ENCODE assay signal across 7 mouse cellular contexts in genomic region chr2:84741841-84742450, GRCm38 (mm10). TPM values are rescaled to one million over a fixed set of nuclear protein-coding genes. Genes with fewer than 3 reads are reported as not detected.
DNase-seq lines count a peak whose midpoint lies in the region; ATAC-seq lines count a peak whose summit lies in the region.

No protein-coding gene starts in this region.

- ATAC-seq in forebrain, embryonic 15.5 days (replicated peaks), result no peak
- no peak for ATAC-seq in liver, embryonic 12.5 days
- ATAC-seq in neural tube, embryonic 13.5 days (ENCODE audit: low read depth), result no peak

- peak overlapping the region; percentile 93 for H3K4me3 ChIP-seq in forebrain, embryonic 15.5 days
- H3K4me3 ChIP-seq in liver, embryonic 12.5 days, result peak overlapping the region; percentile 76
- H3K4me3 ChIP-seq in neural tube, embryonic 13.5 days, result peak overlapping the region; percentile 89

- peaks cover 57% of the 10 kb centered on the region for H3K4me1 ChIP-seq in forebrain, embryonic 15.5 days
- peaks cover 80% of the 10 kb centered on the region for H3K4me1 ChIP-seq in liver, embryonic 12.5 days
- H3K4me1 ChIP-seq in neural tube, embryonic 13.5 days (replicated peaks), result peaks cover 64% of the 10 kb centered on the region

- no peaks in the 10 kb centered on the region for H3K9me3 ChIP-seq in forebrain, embryonic 15.5 days
- H3K9me3 ChIP-seq in liver, embryonic 12.5 days (replicated peaks), result no peaks in the 10 kb centered on the region
- no peaks in the 10 kb centered on the region for H3K9me3 ChIP-seq in neural tube, embryonic 13.5 days

- H3K27me3 ChIP-seq in forebrain, embryonic 15.5 days, result no peaks in the 10 kb centered on the region
- peaks cover 19% of the 10 kb centered on the region for H3K27me3 ChIP-seq in liver, embryonic 12.5 days (replicated peaks)
- H3K27me3 ChIP-seq in neural tube, embryonic 13.5 days, result no peaks in the 10 kb centered on the region

- under 1% methylated on average over 5 of the region's 5 CpGs for WGBS in forebrain, embryonic 15.5 days
- WGBS in liver, embryonic 12.5 days (ENCODE audit: insufficient replicate concordance), result 28% methylated on average over 5 of the region's 5 CpGs
- 1% methylated on average over 5 of the region's 5 CpGs for WGBS in neural tube, embryonic 13.5 days

- H3K36me3 ChIP-seq in forebrain, embryonic 15.5 days, result peaks cover 3% of the 10 kb centered on the region; the same call in 1 of the 2 replicates
- peaks cover 47% of the 10 kb centered on the region for H3K36me3 ChIP-seq in liver, embryonic 12.5 days
- H3K36me3 ChIP-seq in neural tube, embryonic 13.5 days, result peaks cover 9% of the 10 kb centered on the region; the same call in 1 of the 2 replicates

- H3K4me2 ChIP-seq in forebrain, embryonic 15.5 days (replicated peaks), result peak overlapping the region; percentile 94
- peak overlapping the region; percentile 89 for H3K4me2 ChIP-seq in liver, embryonic 12.5 days
- H3K4me2 ChIP-seq in neural tube, embryonic 13.5 days, result peak overlapping the region; percentile 76

- H3K27ac ChIP-seq in forebrain, embryonic 15.5 days (replicated peaks), result peak overlapping the region; percentile 99
- H3K27ac ChIP-seq in liver, embryonic 12.5 days, result peak overlapping the region; percentile 90
- peak overlapping the region; percentile 98 for H3K27ac ChIP-seq in neural tube, embryonic 13.5 days (replicated peaks)

- peak; percentile 20 for DNase-seq in ovary, postnatal 36 days (ENCODE audit: low spot score)
- no peak for DNase-seq in ovary, postnatal 10 days (ENCODE audit: low spot score)
- no peak for DNase-seq in frontal cortex, postnatal 25 days (ENCODE audit: low spot score in 2 of 2)
- DNase-seq in ovary, postnatal 14 days (ENCODE audit: low spot score), result no peak

- peak overlapping the region; percentile 96 for H3K9ac ChIP-seq in forebrain, embryonic 15.5 days (replicated peaks)
- peak overlapping the region; percentile 90 for H3K9ac ChIP-seq in liver, embryonic 12.5 days
- H3K9ac ChIP-seq in neural tube, embryonic 13.5 days, result peak overlapping the region; percentile 97

RNA-seq across cellular contexts. Expression of gene Gm19426, which starts 1.5 kb away (rescaled TPM):
- polyA plus RNA-seq in forebrain, embryonic 15.5 days (2015; fragmentation: Nextera tagmentation; extraction: Ambion mirVana), result 5.6 TPM in 2 replicates
- polyA plus RNA-seq in liver, embryonic 12.5 days (2016; fragmentation: Nextera tagmentation; extraction: Ambion mirVana), result 3.8 and 3.9 TPM in 2 replicates
- polyA plus RNA-seq in neural tube, embryonic 13.5 days (2015; fragmentation: Nextera tagmentation; extraction: Ambion mirVana), result 4.7 and 7.0 TPM in 2 replicates

RNA-seq across cellular contexts. Expression of gene Ypel4, which starts 8.1 kb away (rescaled TPM):
- polyA plus RNA-seq in forebrain, embryonic 15.5 days (2015; fragmentation: Nextera tagmentation; extraction: Ambion mirVana), result 20.7 and 21.2 TPM in 2 replicates
- polyA plus RNA-seq in liver, embryonic 12.5 days (2016; fragmentation: Nextera tagmentation; extraction: Ambion mirVana), result 49.8 and 52.1 TPM in 2 replicates
- 18.8 and 19.1 TPM in 2 replicates for polyA plus RNA-seq in neural tube, embryonic 13.5 days (2015; fragmentation: Nextera tagmentation; extraction: Ambion mirVana)

RNA-seq across cellular contexts. Expression of gene Clp1, which starts 14.8 kb away (rescaled TPM):
- 30.1 and 30.4 TPM in 2 replicates for polyA plus RNA-seq in forebrain, embryonic 15.5 days (2015; fragmentation: Nextera tagmentation; extraction: Ambion mirVana)
- polyA plus RNA-seq in liver, embryonic 12.5 days (2016; fragmentation: Nextera tagmentation; extraction: Ambion mirVana), result 57.2 and 59.8 TPM in 2 replicates
- polyA plus RNA-seq in neural tube, embryonic 13.5 days (2015; fragmentation: Nextera tagmentation; extraction: Ambion mirVana), result 28.1 and 29.6 TPM in 2 replicates

RNA-seq across cellular contexts. Expression of gene Zdhhc5, which starts 27.0 kb away (rescaled TPM):
- 19.3 and 19.7 TPM in 2 replicates for polyA plus RNA-seq in forebrain, embryonic 15.5 days (2015; fragmentation: Nextera tagmentation; extraction: Ambion mirVana)
- 28.1 and 29.3 TPM in 2 replicates for polyA plus RNA-seq in liver, embryonic 12.5 days (2016; fragmentation: Nextera tagmentation; extraction: Ambion mirVana)
- 17.6 and 19.2 TPM in 2 replicates for polyA plus RNA-seq in neural tube, embryonic 13.5 days (2015; fragmentation: Nextera tagmentation; extraction: Ambion mirVana)

RNA-seq across cellular contexts. Expression of gene Serping1, which starts 33.3 kb away (rescaled TPM):
- polyA plus RNA-seq in forebrain, embryonic 15.5 days (2015; fragmentation: Nextera tagmentation; extraction: Ambion mirVana), result 21.7 and 25.4 TPM in 2 replicates
- 30.8 and 32.3 TPM in 2 replicates for polyA plus RNA-seq in liver, embryonic 12.5 days (2016; fragmentation: Nextera tagmentation; extraction: Ambion mirVana)
- polyA plus RNA-seq in neural tube, embryonic 13.5 days (2015; fragmentation: Nextera tagmentation; extraction: Ambion mirVana), result 36.2 and 37.0 TPM in 2 replicates
